Mouse (Mus musculus) cerebellum, postnatal 14 days (tissue): ENCODE measurements around the gene Cabp2.
A peak's percentile ranks its signal among the peaks of the same experiment; 100 is the strongest.
"Not testable (repeated sequence)": the region's sequence is repeated elsewhere in the genome, so short reads cannot be mapped to it uniquely, and the experiment has no call there.

Experiments used
- DNase-seq, 2 experiments: peaks; one replicate each; pipeline ENCODE4 v3.0.0; 2021; ENCODE audit warnings: mixed read lengths in 2 of 2

Cabp2 gene

GRCm38 (mm10) chr19:4102049-4102448 is 20.7 kb downstream of the Cabp2 start:
- DNase-seq = no peak

GRCm38 (mm10) chr19:4102626-4103025 is 21.2 kb downstream of the Cabp2 start:
- peak; percentile 68 to 69 for DNase-seq

DNA sequence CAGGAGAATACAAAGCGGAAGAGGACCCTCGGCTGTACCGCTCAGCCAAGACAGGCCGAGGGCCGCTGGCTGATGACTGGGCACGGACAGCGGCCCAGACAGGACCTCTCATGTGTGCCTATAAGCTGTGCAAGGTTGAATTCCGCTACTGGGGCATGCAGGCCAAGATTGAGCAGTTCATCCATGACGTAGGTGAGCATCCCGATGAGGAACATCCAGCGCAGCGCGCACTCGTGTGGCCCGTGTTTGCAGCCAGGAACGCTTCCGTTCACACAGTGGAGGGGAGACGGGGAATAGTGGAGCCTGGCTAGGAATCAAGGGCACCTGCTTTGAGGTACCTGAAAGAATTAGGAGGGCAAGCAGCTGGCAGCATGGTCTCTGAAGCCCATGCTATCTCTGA is 21.9 kb downstream of the Cabp2 start:
- DNase-seq = peak in 1 of 2 experiments; percentile 20

GRCm38 (mm10) chr19:4103792-4104191 is 22.4 kb downstream of the Cabp2 start:
- no peak for DNase-seq

DNA sequence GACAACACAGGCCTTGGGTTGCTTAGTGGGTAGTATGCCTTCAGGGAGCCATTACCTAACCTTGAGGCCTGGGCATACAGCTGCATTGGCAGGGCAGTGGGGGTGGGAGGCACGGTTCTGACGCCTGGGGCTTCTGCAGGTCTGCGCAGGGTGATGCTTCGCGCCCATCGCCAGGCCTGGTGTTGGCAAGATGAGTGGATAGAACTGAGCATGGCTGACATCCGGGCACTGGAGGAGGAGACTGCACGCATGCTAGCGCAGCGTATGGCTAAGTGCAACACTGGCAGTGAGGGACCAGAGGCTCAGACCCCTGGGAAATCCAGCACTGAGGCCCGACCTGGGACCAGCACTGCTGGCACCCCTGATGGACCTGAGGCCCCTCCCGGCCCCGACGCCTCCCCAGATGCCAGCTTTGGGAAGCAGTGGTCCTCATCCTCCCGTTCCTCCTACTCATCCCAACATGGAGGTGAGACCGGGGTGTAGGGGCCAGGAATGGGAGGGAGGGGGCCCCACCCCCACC is 23.4 kb downstream of the Cabp2 start:
- DNase-seq = no peak

DNA sequence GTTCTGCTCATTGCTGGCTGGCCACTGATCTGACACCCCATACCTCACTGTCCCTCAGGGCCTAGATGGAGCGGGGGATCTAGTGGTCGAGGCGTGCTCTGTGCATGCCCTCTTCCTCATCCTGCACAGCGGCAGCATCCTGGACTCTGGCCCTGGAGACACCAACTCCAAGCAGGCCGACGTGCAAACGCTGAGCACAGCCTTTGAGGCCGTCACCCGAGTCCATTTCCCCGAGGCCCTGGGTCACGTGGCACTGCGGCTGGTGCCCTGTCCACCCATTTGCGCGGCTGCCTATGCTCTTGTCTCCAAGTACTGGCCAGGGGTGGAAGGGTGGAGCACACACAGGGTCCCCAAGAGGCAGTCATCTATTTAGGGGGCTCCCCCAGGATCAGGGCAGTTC is 25.3 kb downstream of the Cabp2 start:
- no peak for DNase-seq

DNA sequence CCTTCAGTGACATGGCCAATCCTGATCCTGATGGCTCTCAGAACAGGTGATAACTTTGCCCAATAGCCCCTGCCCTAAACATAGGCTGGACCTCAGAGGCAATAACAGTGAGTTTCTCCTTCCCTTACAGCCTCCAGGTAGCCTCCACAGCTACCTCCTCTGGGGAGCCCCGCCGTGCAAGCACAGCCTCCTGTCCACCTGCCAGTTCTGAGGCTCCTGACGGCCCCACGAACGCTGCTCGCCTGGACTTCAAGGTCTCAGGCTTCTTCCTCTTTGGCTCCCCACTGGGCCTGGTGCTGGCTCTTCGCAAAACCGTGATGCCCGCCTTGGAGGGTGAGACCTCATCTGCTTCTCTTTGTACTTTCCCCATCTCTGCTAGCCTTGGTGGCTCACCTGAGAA is 27.2 kb downstream of the Cabp2 start:
- DNase-seq = no peak

DNA sequence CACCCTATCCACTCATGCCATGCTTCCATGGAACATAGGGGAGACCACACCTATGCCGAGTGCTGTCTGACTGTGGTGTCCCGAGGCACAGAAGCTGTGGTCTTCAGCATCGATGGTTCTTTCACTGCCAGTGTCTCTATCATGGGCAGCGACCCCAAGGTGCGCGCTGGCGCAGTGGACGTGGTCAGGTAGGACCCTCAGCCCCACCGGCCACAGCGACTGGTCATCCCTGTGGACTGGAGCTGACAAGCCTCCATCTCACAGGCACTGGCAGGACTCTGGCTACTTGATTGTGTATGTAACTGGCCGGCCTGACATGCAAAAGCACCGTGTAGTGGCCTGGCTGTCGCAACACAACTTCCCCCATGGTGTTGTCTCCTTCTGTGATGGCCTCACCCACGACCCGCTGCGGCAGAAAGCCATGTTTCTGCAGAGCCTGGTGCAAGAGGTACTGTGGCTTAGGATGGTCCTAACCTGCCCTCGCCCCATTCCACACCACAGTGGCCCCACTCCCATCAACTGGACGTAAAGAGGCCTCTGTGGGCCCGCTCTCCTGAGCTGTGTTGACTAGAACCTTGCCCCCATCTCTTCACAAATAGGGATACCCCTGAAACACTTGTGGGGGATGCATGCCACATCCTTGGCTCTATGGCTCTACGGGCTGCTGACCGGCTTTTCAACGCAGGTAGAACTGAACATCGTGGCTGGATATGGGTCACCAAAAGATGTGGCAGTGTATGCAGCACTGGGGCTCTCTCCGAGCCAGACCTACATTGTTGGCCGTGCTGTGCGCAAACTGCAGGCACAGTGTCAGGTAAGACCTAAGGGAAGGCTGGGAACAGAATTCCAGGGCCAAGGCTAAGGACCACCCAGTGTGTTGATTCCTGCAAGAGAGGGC is 30.9 kb downstream of the Cabp2 start:
- DNase-seq = no peak

DNA sequence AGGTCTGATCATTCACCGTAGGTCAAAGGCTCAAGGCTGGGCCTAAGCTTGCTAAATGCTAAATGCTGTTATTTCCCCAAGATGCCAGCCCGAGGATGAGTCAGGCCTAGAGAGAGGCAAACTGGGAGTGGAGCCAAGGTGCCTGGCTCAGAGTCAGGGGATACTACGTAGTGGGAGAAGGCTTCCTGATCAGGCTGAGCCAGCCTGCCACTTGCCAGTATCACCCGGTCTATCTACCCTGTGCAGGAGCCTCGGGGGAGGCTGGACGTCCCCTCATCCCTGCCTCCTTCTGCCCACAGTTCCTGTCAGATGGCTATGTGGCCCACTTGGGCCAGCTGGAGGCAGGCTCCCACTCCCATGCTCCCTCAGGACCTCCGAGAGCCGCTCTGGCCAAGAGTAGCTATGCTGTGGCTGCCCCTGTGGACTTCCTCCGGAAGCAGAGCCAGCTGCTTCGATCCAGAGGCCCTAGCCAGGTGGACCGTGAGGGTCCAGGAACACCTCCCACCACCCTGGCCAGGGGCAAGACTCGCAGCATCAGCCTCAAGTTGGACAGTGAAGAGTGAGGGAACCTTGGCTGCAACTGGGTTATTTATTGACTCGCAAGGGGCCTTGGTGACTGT is 31.9 kb downstream of the Cabp2 start:
- peak; percentile 95 to 98 for DNase-seq

DNA sequence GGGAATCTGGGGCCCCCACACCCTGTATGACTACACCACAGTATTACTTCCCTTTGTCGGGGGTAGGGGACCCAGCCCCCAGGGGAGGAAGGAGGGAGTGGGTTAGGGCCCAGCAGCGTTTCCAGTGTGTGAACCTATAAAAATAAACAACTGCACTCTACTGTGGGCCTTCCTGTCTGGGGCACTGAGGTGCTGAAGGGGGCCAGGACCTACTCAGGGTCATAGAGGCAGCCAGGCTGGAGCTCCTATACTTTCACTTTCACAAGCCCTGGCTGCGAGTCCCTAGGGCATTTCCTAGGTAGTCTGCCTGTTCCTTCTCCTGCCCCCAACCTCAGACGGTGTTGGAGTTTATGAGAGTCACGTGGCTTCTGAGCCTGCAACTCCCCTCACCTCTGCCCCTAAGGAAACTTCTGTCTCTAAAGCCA is 32.4 kb downstream of the Cabp2 start:
- DNase-seq = no peak

- DNase-seq = no peak
Observed at GRCm38 (mm10) chr19:4114551-4114950, 33.2 kb downstream of the Cabp2 start.

DNA sequence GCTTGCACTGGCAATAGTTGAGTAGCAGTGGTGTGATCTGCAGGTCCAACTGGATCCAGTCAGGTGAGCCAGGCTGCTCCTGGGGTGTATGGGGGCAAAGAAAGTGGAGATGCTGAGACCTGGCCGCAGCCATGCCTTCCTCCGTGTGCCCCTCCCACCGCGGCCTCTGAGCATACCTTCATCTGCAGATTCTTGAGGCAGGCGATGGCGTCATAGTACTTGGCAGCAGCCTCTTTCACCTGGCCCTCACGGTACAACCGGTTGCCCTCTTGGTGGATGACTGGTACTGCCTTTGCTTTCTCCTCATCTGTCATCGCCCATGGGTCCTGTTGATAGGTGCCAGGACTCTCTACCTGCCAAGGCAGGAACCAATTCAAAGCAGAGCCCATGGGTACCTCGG is 33.8 kb downstream of the Cabp2 start:
- DNase-seq = no peak

- DNase-seq = no peak
Observed at GRCm38 (mm10) chr19:4115816-4116215, 34.4 kb downstream of the Cabp2 start.

- DNase-seq = no peak
Observed at GRCm38 (mm10) chr19:4117006-4117405, 35.6 kb downstream of the Cabp2 start.

GRCm38 (mm10) chr19:4118350-4118749 is 37.0 kb downstream of the Cabp2 start:
- DNase-seq = no peak

DNA sequence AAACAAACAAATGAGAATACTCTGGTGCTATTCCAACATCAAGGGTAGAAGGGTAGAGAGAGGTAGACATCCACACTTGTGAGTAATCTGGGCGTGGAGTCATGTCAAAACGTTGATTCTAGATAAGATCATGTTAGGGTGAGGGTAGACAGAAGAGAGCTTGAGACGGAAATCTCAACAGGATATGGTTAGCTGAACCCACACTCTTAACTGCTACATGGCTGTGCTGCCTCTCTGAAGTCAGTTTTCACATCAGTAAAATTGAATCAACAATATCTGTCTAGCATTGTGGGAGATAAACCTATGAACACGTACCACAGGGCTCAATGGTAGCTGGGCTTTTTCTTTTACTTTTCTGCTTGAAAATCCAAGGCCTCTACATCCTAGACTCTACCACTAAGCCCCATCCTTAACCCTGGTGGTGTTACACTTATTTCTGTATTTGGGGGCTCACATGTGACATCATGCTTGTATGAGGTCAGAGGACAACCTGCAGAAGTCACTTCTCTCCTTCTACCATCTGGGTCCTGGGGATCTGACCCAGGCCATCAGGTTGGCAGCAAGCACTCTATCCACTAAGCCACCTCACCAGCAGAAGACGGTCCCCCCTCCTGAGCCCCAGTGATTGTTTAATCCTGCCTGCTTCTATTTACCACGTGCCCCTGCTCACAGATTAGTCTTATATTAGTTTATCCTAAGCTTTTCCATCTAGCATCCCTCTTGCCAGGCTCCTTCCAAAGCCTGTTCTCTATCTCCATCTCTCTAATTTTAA is 38.5 kb downstream of the Cabp2 start:
- no peak for DNase-seq

DNA sequence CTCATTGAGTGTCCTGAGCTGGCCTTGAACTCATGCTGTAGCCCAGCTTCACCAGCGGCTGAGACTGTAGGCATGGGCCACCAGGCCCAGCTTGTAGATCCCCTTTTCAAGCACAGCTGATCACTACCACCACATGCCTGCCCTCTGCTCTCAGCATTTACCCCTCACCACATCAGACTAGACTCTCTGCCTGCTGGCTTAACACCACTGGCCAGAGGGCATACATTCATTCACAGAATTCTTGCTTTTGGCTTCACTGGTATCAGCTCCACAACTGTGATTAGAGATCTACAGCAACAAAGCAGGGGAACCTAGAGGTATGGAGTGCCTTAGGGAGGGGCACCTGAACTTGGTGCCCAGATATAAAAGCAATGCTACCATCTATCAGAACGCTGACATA is 39.1 kb downstream of the Cabp2 start:
- no peak for DNase-seq

- DNase-seq = peak; percentile 99 to 100
Observed at GRCm38 (mm10) chr19:4121097-4121805, 39.9 kb downstream of the Cabp2 start.

DNA sequence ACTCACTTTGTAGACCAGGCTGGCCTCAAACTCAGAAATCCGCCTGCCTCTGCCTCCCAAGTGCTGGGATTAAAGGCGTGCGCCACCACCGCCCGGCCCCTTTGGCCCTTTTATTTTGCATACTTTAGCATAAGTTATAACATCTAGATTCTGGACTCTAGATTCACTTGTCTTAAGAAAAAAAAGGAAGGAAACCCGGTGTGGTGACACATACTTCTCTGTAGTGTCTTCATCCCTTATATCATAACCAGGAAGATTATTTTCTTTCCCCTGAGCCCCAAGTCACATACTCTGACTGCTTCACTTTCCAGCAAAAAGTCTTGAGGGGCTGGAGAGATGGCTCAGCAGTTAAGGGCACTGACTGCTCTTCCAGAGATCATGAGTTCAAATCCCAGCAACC is 40.5 kb downstream of the Cabp2 start:
- DNase-seq = not testable (repeated sequence)

GRCm38 (mm10) chr19:4122411-4123370 is 41.3 kb downstream of the Cabp2 start:
- no peak for DNase-seq

GRCm38 (mm10) chr19:4124432-4124831 is 43.1 kb downstream of the Cabp2 start:
- no peak for DNase-seq
